8 mouse cellular contexts compared by ENCODE assay signal in the genomic region with DNA sequence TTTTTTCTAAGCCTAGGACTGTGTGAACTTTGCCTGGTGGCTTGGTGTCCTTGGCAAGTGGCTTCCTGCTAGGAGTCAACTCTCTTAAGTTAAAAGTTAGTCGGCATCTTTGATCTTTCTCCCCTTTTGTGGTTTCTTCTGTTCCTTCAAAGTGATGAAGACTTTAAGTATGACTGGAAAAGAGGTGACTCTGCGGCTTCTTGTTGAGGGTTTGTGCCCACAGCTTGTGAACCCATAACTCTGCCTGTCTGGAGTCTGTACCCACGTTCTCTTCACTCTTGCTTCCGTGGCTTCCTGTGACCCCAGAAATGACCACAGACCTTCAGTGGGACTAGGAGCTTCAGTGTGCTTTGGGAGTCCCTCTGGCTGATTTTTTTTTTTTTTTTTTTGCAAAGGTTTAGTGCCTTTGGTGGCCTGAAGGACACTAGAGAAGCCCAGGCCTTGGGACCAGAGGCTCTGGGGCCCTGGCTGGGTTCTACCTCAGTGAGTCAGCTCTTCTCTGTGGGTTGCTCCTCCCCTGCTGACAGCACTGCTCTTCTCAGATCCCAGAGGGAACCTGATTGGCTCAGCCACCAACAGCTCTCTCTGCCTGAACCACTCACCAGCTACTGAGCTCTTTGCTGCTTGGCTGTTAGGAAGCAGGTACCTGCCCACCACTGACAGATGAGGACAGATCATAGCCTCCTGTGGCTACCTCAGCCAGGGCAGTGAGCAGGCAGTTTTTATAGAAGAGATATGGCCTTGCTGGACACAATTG. TPM values are rescaled to one million over a fixed set of nuclear protein-coding genes. Genes with fewer than 3 reads are reported as not detected.
DNase-seq lines count a peak whose midpoint lies in the region; ATAC-seq and TF ChIP-seq lines count a peak whose summit lies in the region.

No protein-coding gene starts in this region.

- 0 out of 2 replicates have a peak, but pooled peaks cover 6% of the 10 kb centered on the region for H3K4me1 ChIP-seq in lung, embryonic 15.5 days
- peaks cover 38% of the 10 kb centered on the region for H3K4me1 ChIP-seq in lung, adult 2 months (ENCODE audit: control insufficient read depth, insufficient read depth, low read length)

- TF ChIP-seq CTCF in lung, adult 2 months (IDR thresholded peaks at IDR 0.05; ENCODE audit: insufficient read depth, low read length): no peak

- no peak overlapping the region for H3K4me3 ChIP-seq in lung, embryonic 15.5 days
- no peak overlapping the region for H3K4me3 ChIP-seq in lung, adult 2 months (replicated peaks; ENCODE audit: extremely low read depth, low read depth, low read length)

- peak; percentile 80; the same call in 1 of the 2 replicates for ATAC-seq in lung, embryonic 15.5 days (ENCODE audit: borderline replicate concordance, extremely low read depth, low FRiP score, low TSS enrichment)

- no peak for TF ChIP-seq POLR2A in lung, adult 2 months (IDR thresholded peaks at IDR 0.05; ENCODE audit: borderline replicate concordance, extremely low read depth, low read depth, low read length)

- DNase-seq in lung, adult 2 months: no peak
- peak; percentile 38 for DNase-seq in WW6 (ENCODE audit: low read depth, low spot score)
- peak; percentile 44 for DNase-seq in fibroblast of lung, adult 2 months (ENCODE audit: low read depth)
- peak; percentile 73 to 77 for DNase-seq in natural killer cell, adult 2 months (ENCODE audit: low spot score in 2 of 2)
- DNase-seq in urinary bladder, adult 18-20 months (ENCODE audit: low spot score in 2 of 2): no peak
- DNase-seq in cerebellum, adult 11-12 months: no peak
- no peak for DNase-seq in urinary bladder, postnatal 36 days (ENCODE audit: low spot score in 2 of 2)

- 77% methylated on average over 4 of the region's 4 CpGs for WGBS in lung, embryonic 15.5 days
- WGBS in lung, adult 2 months: 66% methylated on average over 4 of the region's 4 CpGs

- no peaks in the 10 kb centered on the region for H3K27me3 ChIP-seq in lung, embryonic 15.5 days

- H3K9ac ChIP-seq in lung, embryonic 15.5 days: no peak overlapping the region

- H3K4me2 ChIP-seq in lung, embryonic 15.5 days: no peak overlapping the region

- H3K9me3 ChIP-seq in lung, embryonic 15.5 days: no peaks in the 10 kb centered on the region

- no peak overlapping the region for H3K27ac ChIP-seq in lung, embryonic 15.5 days

- H3K36me3 ChIP-seq in lung, embryonic 15.5 days: no peaks in the 10 kb centered on the region

RNA-seq across cellular contexts. Expression of a gene that starts 17.2 kb away (rescaled TPM):
- 8.7 and 11.8 TPM in 2 replicates for polyA plus RNA-seq in lung, embryonic 15.5 days (2015; fragmentation: Nextera tagmentation; extraction: Ambion mirVana)
- 86.5 and 123 TPM in 2 replicates for polyA plus RNA-seq in lung, adult 2 months (2012; rRNA removed)

Comparison
In these comparisons a context has a peak if more than half of its experiments do, and no peak if none do; other contexts are left out.
1. DNase-seq: peak in WW6 (single experiment), fibroblast of lung, adult 2 months (single experiment) and natural killer cell, adult 2 months (2 of 2); none in lung, adult 2 months (single experiment), urinary bladder, adult 18-20 months (0 of 2), cerebellum, adult 11-12 months (single experiment) and urinary bladder, postnatal 36 days (0 of 2).